Mouse (Mus musculus): Measurements from ENCODE around the gene Camta2.
A peak's percentile ranks its signal among the peaks of the same experiment; 100 is the strongest.

DNA sequence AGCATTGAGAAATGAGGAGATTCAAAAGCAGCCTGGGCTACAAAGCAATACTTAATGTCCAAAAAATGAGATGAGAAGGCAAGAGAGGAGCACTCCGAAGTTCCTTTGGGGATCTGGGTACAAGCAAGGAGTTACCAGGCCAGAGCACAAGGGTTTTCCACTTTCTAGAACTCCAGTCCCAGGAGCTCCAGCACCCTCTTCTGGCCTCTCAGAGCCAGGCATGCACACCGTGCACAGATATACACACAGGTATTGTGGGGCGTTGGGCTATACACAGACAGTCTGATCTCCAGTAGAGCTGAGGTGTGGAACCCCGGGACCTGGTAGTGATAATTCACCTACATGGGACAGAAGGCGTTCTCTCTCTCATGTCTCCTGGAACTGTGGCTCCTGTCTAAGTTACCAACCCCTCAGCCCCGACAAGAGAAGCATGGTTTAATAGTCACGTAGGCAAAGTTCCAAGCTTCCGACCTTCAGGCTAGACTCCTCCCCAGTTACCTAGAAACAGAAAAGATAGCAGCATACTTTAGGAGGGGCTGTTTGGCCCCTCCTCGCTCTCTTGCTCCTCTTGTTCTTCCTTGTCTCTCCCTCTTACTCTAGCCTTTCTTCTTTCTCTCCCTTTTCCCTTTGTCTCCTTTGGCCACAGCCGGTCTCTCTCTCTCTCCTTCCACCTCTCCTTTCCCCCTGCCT lies 64.7 kb downstream of the Camta2 start:
- TF ChIP-seq POLR2A (IDR thresholded peaks at IDR 0.05; ENCODE audit: borderline replicate concordance, extremely low read depth, low read depth, low read length) (no peak), CTCF (IDR thresholded peaks at IDR 0.05; ENCODE audit: insufficient read depth, low read length) (0 out of 2 replicates have a peak, but pooled peaks have one; percentile 2)

Measured in lung, adult 2 months (tissue).